Mouse (Mus musculus) hindbrain, embryonic 14.5 days (tissue): Measurements from ENCODE around the gene Clic4. TPM values are rescaled to one million over a fixed set of nuclear protein-coding genes. Genes with fewer than 3 reads are reported as not detected.
A peak's percentile ranks its signal among the peaks of the same experiment; 100 is the strongest.

ENCODE experiments used
- ATAC-seq: fragments of 200-750 bp; cut with Nextera tagmentation; 2 replicates; pipeline ENCODE4 v1.8.0; 2017; ENCODE audit warnings: moderate number of reproducible peaks, mild to moderate bottlenecking, moderate TSS enrichment, moderate library complexity; ENCODE audit not compliant: low FRiP score
- DNase-seq: peaks from one replicate; pipeline ENCODE4 v3.0.0-alpha.2; 2015; ENCODE audit warnings: low spot score
- H3K27ac ChIP-seq: fragments of 300-500 bp; sonication (generic); 2 replicates; pipeline ENCODE4 v1.5.1; 2014; ENCODE audit warnings: mild to moderate bottlenecking, moderate library complexity
- H3K27me3 ChIP-seq: fragments of 300-500 bp; sonication (generic); 2 replicates; pipeline ENCODE4 v1.6.1; 2014; ENCODE audit warnings: mild to moderate bottlenecking, low read length, mixed read lengths; ENCODE audit not compliant: control insufficient read depth, insufficient read depth
- H3K36me3 ChIP-seq: fragments of 300-500 bp; sonication (generic); replicated peaks from 2 replicates; pipeline ENCODE4 v1.6.1; 2014; ENCODE audit not compliant: control insufficient read depth, insufficient read depth
- H3K4me1 ChIP-seq: fragments of 300-500 bp; sonication (generic); replicated peaks from 2 replicates; pipeline ENCODE4 v1.6.1; 2014; ENCODE audit warnings: antibody characterized with exemption, low read length, mixed read lengths; ENCODE audit not compliant: control insufficient read depth, insufficient read depth
- H3K4me2 ChIP-seq: fragments of 300-500 bp; sonication (generic); replicated peaks from 2 replicates; pipeline ENCODE4 v1.6.1; 2014; ENCODE audit warnings: mild to moderate bottlenecking, moderate library complexity
- H3K4me3 ChIP-seq: fragments of 300-500 bp; sonication (generic); replicated peaks from 2 replicates; pipeline ENCODE4 v1.5.1; 2014; ENCODE audit warnings: mild to moderate bottlenecking, low read length
- H3K9ac ChIP-seq: fragments of 300-500 bp; sonication (generic); 2 replicates; pipeline ENCODE4 v1.6.1; 2014
- H3K9me3 ChIP-seq: fragments of 300-500 bp; sonication (generic); 2 replicates; pipeline ENCODE4 v1.6.1; 2016; ENCODE audit warnings: low read length; ENCODE audit not compliant: control insufficient read depth
- WGBS: fragments of 180-500 bp; shearing (Covaris S2); extraction: QIAGEN DNeasy Blood & Tissue Kit; methylation state at CpG from one replicate; pipeline ENCODE4 v1.1.7; 2014; 5-methylcytosine and 5-hydroxymethylcytosine counted together
- polyA plus RNA-seq: library from polyadenylated mRNA; unstranded; fragments of >200 nt; fragmentation: Nextera tagmentation; extraction: Ambion mirVana; gene quantifications from 2 replicates; pipeline ENCODE4 v1.2.1, GENCODE M21; 2014

The Clic4 gene
- polyA plus RNA-seq, 1 experiment from 2014 or later, result 43.2 TPM

DNA sequence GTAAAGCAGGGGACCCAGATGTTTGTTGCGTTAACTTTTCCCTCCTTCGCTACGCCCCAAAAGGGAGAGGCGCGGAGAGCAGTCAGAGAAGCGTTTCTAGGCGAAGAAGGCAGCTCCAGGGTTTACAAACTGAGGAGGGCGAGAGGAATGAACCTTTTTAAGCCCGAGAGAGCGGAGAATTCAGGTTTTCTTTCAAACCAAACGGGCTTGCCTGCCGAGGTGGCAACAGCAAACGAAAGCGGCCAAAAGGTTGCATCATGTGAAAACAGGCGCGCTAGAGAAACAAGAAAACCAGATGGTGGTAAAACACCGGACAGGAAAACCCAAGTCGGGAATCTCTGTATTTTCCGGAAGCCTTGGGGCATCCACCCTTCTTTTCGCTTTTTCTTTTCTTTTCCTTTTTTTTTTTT, 1.2 kb downstream of the Clic4 start:
- peak overlapping the region; percentile 80 for H3K9ac ChIP-seq
- H3K36me3 ChIP-seq, result no peaks in the 10 kb centered on the region
- peak overlapping the region; percentile 66 for H3K4me3 ChIP-seq
- H3K27ac ChIP-seq, result 0 out of 2 replicates have a peak overlapping the region, but pooled peaks have one; percentile 91
- DNase-seq, result peak; percentile 45
- H3K9me3 ChIP-seq, result no peaks in the 10 kb centered on the region
- no peaks in the 10 kb centered on the region for H3K27me3 ChIP-seq
- no peak for ATAC-seq
- peaks cover 42% of the 10 kb centered on the region for H3K4me1 ChIP-seq
- under 1% methylated on average over 19 of the region's 20 CpGs for WGBS
- peak overlapping the region; percentile 67 for H3K4me2 ChIP-seq

DNA sequence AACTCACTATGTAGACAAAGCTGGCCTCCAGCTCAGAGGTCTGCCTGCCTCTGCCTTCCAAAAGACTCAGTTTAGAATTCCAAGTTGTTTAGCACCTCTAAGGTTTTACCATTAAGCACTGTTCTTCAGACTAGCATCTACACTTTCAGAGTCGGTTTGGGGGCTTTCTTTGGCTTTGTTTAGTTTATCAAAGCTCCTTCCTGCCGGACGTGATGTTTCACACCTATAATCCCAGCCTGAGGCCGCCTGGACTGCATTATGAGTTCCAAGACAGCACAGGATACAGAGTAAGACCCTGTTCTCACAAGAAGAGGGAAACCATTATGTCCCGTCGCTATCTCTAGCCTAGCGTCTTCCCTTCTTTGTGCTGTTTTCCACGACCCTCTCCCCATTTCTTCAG, 2.1 kb downstream of the Clic4 start:
- ATAC-seq, result no peak
- peaks cover 42% of the 10 kb centered on the region for H3K4me1 ChIP-seq

DNA sequence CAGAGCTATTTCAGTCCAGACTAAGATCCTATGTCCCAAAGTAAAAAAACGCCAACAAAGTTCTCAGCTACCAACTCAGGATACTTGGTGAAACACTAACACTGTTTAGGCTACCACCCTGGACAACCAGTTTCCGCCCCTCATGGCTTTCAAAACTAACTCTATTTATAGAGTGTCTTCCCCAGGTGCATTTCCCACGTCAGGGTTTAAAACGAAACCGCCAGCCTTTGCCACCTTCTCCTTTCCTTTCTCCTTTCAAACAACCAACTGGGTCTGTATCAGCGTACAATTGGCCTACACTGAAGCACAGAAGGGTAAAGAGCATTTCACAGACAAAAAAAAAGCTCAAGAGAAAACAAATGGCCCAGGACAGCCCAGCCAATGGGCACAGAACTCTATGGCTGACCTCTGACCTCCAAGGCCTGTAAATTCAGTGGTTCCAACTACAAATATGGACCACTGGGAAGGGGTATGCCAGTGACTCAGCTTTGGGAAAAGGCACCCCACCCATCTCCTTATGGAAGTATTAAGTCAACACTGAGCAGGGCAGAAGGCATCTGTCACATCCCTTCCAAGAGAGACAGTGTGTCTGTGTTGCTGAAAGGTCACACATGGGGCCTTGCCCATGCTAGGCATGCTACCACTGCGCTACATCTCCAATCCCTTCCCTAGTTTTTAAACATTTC, 2.8 kb downstream of the Clic4 start:
- Histone ChIP-seq H3K4me1 (peaks cover 42% of the 10 kb centered on the region), H3K9ac (no peak overlapping the region; the same call in 1 of the 2 replicates), H3K27me3 (no peaks in the 10 kb centered on the region), H3K9me3 (no peaks in the 10 kb centered on the region), H3K4me2 (peak overlapping the region; percentile 67), H3K4me3 (no peak overlapping the region), H3K36me3 (no peaks in the 10 kb centered on the region), H3K27ac (no peak overlapping the region)
- no peak for ATAC-seq
- DNase-seq, result no peak
- WGBS, result 70% methylated on average over 7 of the region's 7 CpGs

More for the DNA sequence above, 2.1 kb downstream of the Clic4 start:
- Histone ChIP-seq H3K4me2 (peak overlapping the region; percentile 67), H3K9me3 (no peaks in the 10 kb centered on the region), H3K27ac (no peak overlapping the region), H3K36me3 (no peaks in the 10 kb centered on the region), H3K27me3 (no peaks in the 10 kb centered on the region), H3K9ac (peak overlapping the region; percentile 80; the same call in 1 of the 2 replicates), H3K4me3 (peak overlapping the region; percentile 66; the same call in 1 of the 2 replicates)
- DNase-seq, result no peak
- 59% methylated on average over 8 of the region's 8 CpGs for WGBS

DNA sequence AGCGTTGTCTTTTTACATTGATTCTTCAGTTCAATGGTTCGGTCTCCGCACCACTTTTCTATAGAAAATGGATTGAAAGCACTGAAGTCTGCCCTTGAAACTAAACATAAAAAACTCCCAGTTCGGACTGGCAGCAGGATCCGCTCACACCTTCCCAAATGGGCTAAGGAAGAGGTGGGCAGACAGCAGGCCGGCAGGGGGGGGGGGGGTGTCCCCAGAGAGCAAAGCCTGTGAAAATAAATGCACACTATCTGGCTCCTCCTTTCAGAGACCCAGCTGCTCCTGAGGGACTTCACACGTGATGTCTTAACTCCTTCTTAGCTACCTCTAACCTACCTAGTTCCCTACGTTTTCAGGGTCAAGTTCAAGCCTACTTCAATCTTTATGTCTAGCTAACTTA, 5.1 kb downstream of the Clic4 start:
- Histone ChIP-seq H3K36me3 (no peaks in the 10 kb centered on the region), H3K9me3 (no peaks in the 10 kb centered on the region), H3K9ac (no peak overlapping the region), H3K27me3 (no peaks in the 10 kb centered on the region), H3K4me2 (peak overlapping the region; percentile 24), H3K4me1 (peaks cover 42% of the 10 kb centered on the region), H3K27ac (0 out of 2 replicates have a peak overlapping the region, but pooled peaks have one; percentile 35), H3K4me3 (no peak overlapping the region)
- ATAC-seq, result no peak
- WGBS, result 26% methylated on average over 8 of the region's 8 CpGs
- DNase-seq, result no peak

DNA sequence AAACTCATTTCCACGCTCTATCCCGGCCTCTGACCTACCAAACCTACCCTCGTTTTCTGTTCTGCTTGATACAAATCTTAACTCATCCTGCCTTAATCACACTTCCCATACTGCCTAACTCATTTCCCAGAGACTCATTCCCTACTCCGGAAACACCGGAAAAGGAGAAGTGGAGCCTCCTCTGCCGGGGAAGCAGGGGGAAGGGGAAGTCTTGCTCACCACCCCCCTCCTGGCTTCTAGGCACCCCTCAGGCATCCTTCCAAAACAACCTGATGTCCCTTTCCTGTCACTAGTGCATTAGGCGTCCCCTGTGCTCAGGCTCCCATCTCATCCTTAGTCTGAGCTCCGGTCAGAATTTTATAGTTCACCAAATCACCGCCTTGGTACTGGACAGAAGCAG, 5.6 kb downstream of the Clic4 start:
- no peak for DNase-seq
- H3K4me2 ChIP-seq, result peak overlapping the region; percentile 24
- ATAC-seq, result no peak
- 0 out of 2 replicates have a peak overlapping the region, but pooled peaks have one; percentile 35 for H3K27ac ChIP-seq
- peaks cover 42% of the 10 kb centered on the region for H3K4me1 ChIP-seq
- no peaks in the 10 kb centered on the region for H3K27me3 ChIP-seq
- no peaks in the 10 kb centered on the region for H3K9me3 ChIP-seq
- no peaks in the 10 kb centered on the region for H3K36me3 ChIP-seq
- no peak overlapping the region for H3K4me3 ChIP-seq
- WGBS, result 71% methylated on average over 9 of the region's 9 CpGs
- no peak overlapping the region for H3K9ac ChIP-seq

DNA sequence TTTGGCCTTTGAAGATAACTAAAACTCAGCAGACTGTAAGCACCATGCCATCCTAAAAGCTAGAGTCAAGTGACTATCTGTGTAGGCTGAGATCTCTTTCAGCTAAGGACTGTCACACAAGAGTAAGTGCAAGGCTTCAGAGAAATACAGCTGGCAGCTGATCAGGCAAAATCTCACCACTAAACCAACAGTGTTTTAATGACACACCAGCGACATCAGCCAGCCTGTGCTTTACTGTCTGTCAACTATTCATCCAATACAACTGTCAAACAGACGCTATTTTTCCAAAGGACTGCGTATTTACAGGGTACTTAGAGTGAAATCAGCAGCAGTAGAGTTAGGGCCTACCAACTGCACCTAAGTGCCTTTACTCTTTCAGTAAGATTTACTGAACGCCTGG, 12.2 kb downstream of the Clic4 start:
- WGBS, result 79% methylated on average over 4 of the region's 4 CpGs

DNA sequence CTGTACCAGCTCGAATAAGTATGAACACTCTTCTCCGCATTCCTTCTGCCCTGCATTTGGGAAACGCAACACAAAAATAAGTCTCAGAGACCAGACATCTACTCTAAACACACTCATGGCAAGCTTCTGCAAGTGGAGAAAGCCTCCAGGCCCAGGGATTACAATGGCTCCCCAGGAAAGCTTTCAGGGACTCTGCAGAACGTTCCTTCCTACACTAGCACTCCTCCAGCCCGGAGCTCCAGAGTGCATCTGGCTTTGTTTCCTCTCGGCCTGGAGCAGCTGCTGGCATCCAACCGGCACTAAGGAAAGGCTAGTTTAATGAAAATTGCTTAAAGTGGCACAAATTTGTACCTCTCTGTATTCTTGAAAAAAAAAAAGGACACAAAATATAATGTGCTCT, 14.1 kb downstream of the Clic4 start:
- no peak for DNase-seq
- H3K27ac ChIP-seq, result peak overlapping the region; percentile 58
- 28% methylated on average over 7 of the region's 7 CpGs for WGBS
- ATAC-seq, result no peak
- H3K4me2 ChIP-seq, result 0 out of 2 replicates have a peak overlapping the region, but pooled peaks have one; percentile 4
- no peaks in the 10 kb centered on the region for H3K36me3 ChIP-seq
- H3K27me3 ChIP-seq, result no peaks in the 10 kb centered on the region
- peaks cover 16% of the 10 kb centered on the region for H3K4me1 ChIP-seq
- H3K9me3 ChIP-seq, result no peaks in the 10 kb centered on the region
- H3K9ac ChIP-seq, result peak overlapping the region; percentile 9; the same call in 1 of the 2 replicates
- H3K4me3 ChIP-seq, result no peak overlapping the region

More for the DNA sequence above, 12.2 kb downstream of the Clic4 start:
- Histone ChIP-seq H3K4me2 (no peak overlapping the region), H3K9ac (no peak overlapping the region), H3K27me3 (no peaks in the 10 kb centered on the region), H3K27ac (no peak overlapping the region), H3K4me3 (no peak overlapping the region), H3K4me1 (peaks cover 16% of the 10 kb centered on the region), H3K9me3 (no peaks in the 10 kb centered on the region), H3K36me3 (no peaks in the 10 kb centered on the region)
- ATAC-seq (no peak), DNase-seq (no peak)

DNA sequence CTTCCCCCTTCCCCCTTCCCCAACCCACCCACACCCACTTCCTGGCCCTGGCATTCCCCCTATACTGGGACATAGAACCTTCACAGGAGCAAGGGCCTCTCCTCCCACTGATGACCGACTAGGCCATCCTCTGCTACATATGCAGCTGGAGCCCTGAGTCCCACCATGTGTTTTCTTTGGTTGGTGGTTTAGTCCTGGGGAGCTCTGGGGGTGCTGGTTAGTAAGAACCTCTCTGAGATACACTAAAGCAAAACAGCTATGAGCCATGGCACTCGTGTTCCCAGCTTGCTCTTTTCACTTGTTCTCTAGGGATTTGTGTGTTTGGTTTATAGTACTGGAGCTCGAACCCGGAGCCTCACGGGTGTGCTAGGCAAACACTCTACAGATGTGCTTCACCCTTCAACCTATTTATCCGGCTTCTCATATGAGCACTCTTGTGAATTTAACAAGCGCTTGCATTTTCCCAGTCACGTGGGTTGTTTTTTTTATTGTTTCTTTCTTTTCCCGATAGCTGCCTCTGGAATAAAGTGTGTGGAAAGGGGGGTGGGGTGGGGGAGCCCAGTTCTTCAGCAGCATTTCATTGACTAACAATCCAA, 14.6 kb downstream of the Clic4 start:
- ATAC-seq (no peak), DNase-seq (no peak)
- Histone ChIP-seq H3K9me3 (no peaks in the 10 kb centered on the region), H3K4me3 (no peak overlapping the region), H3K4me2 (0 out of 2 replicates have a peak overlapping the region, but pooled peaks have one; percentile 4), H3K4me1 (peaks cover 16% of the 10 kb centered on the region), H3K27me3 (no peaks in the 10 kb centered on the region), H3K36me3 (no peaks in the 10 kb centered on the region), H3K9ac (0 out of 2 replicates have a peak overlapping the region, but pooled peaks have one; percentile 9), H3K27ac (peak overlapping the region; percentile 58)
- 51% methylated on average over 9 of the region's 9 CpGs for WGBS

DNA sequence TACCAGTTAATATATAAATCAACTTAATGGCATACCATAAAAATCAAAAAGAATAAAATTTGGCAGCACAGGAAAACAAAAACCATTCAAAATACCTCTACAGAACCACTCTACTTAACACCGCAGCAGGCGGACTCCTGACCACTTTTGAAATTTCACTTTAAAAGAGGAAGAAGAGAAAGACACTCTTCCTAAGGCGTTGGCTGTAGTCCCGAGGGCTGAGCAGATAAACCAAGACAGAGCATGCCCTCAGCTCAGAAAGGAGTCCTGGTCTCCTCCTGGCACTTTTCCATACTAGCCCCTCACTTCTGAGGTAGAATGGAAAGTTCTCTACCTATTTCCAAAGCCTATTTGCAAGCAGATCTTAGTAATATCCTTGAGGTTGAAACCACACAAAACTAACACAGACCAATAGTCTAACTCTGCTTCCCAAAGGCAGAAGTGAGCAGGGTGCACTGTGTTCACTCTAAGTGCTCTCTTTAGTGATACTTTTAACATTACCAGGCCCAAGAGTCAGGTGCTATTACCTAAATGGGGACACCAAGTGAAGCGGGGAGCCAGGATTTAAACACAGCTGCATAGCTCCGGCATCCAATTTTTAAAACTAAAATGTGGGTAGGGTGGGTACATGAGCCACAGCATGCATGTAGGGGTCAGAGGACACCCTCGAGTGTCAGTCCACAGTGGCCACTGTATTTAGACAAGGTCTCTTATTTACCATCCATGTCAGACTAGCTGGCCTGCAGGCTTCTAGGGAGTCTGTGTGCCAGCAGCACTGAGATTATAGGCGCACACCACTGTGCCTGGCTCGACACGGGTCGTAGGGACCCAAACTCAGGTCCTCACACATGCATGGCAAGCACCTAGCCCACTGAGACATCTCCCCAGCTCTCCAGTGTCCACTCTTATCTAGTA, 15.8 kb downstream of the Clic4 start:
- Histone ChIP-seq H3K27ac (no peak overlapping the region), H3K27me3 (no peaks in the 10 kb centered on the region), H3K4me3 (no peak overlapping the region), H3K9ac (no peak overlapping the region), H3K36me3 (no peaks in the 10 kb centered on the region), H3K4me1 (peaks cover 16% of the 10 kb centered on the region), H3K4me2 (no peak overlapping the region), H3K9me3 (no peaks in the 10 kb centered on the region)
- 95% methylated on average over 11 of the region's 11 CpGs for WGBS
- no peak for ATAC-seq
- no peak for DNase-seq
